28 mouse cellular contexts compared by ENCODE assay signal in genomic region chr16:17466875-17467663, GRCm38 (mm10). TPM values are rescaled to one million over a fixed set of nuclear protein-coding genes. Genes with fewer than 3 reads are reported as not detected.
A peak's percentile ranks its signal among the peaks of the same experiment; 100 is the strongest.
DNase-seq lines count a peak whose midpoint lies in the region; ATAC-seq and TF ChIP-seq lines count a peak whose summit lies in the region.
"Had no signal": no experiment of that assay in that cellular context is flagged by ENCODE, and none has a peak within 500 bp of the region (broad histone marks: within the 10 kb centered on the region; RNA-seq: fewer than 3 reads in every experiment).

No protein-coding gene starts in this region.

- no peak overlapping the region for H3K4me2 ChIP-seq in intestine, embryonic 15.5 days (replicated peaks)
- H3K4me2 ChIP-seq: embryonic facial prominence, embryonic 13.5 days; forebrain, embryonic 13.5 days; heart, embryonic 13.5 days; hindbrain, embryonic 12.5 days; hindbrain, embryonic 15.5 days had no signal

- ATAC-seq in frontal cortex, adult (ENCODE audit: low TSS enrichment) = peak; percentile 62; the same call in 1 of the 2 replicates
- ATAC-seq in intestine, embryonic 15.5 days = peak; percentile 73; the same call in 1 of the 2 replicates
- no peak for ATAC-seq in megakaryocyte-erythroid progenitor cell, adult 5-6 weeks (replicated peaks; ENCODE audit: low FRiP score, low TSS enrichment, poor library complexity, severe bottlenecking)
- ATAC-seq: forebrain, embryonic 13.5 days; forebrain, embryonic 16.5 days had no signal

- no peak overlapping the region for H3K4me3 ChIP-seq in E14TG2a.4 (replicated peaks; ENCODE audit: low read length)
- H3K4me3 ChIP-seq in intestine, embryonic 15.5 days (replicated peaks) = no peak overlapping the region
- H3K4me3 ChIP-seq in small intestine, adult 2 months (ENCODE audit: low read depth, low read length) = no peak overlapping the region
- no peak overlapping the region for H3K4me3 ChIP-seq in forebrain, embryonic 10.5 days
- H3K4me3 ChIP-seq: embryonic facial prominence, embryonic 10.5 days; embryonic facial prominence, embryonic 13.5 days; erythroblast, embryonic 14.5 days; forebrain, embryonic 13.5 days; heart, adult 2 months; heart, embryonic 10.5 days; heart, embryonic 13.5 days; hindbrain, embryonic 12.5 days; hindbrain, embryonic 15.5 days had no signal

- 67% methylated on average over 4 of the region's 4 CpGs for WGBS in intestine, embryonic 15.5 days
- 36% methylated on average over 4 of the region's 4 CpGs for WGBS in small intestine, adult 2 months
- WGBS in forebrain, embryonic 10.5 days = 92% methylated on average over 4 of the region's 4 CpGs

- DNase-seq in frontal cortex, postnatal 25 days (ENCODE audit: low spot score in 2 of 2) = no peak
- DNase-seq in spleen, postnatal 4 days (ENCODE audit: low spot score in 2 of 2) = no peak
- DNase-seq in forebrain, embryonic 10.5 days (ENCODE audit: extremely low spot score, low spot score) = no peak
- DNase-seq: adrenal gland, adult 8-10 months; adrenal gland, postnatal 25 days; cerebellum, adult 11-12 months; cerebellum, adult 8-10 months; cerebellum, postnatal 10 days; cerebellum, postnatal 36 days; embryo, embryonic 11 days; gastrocnemius, postnatal 25 days; heart, adult 2 months; heart, postnatal 14 days had no signal

- no peaks in the 10 kb centered on the region for H3K27me3 ChIP-seq in E14TG2a.4 (ENCODE audit: insufficient read depth, low read length)
- H3K27me3 ChIP-seq in intestine, embryonic 15.5 days (replicated peaks) = no peaks in the 10 kb centered on the region
- no peaks in the 10 kb centered on the region for H3K27me3 ChIP-seq in small intestine, adult 2 months (ENCODE audit: control insufficient read depth, insufficient read depth, low read length)
- H3K27me3 ChIP-seq in forebrain, embryonic 10.5 days (ENCODE audit: poor library complexity, severe bottlenecking) = no peaks in the 10 kb centered on the region
- H3K27me3 ChIP-seq: CH12.LX; embryonic facial prominence, embryonic 13.5 days; forebrain, embryonic 13.5 days; heart, embryonic 13.5 days; hindbrain, embryonic 12.5 days; hindbrain, embryonic 15.5 days had no signal

- no peak overlapping the region for H3K9ac ChIP-seq in intestine, embryonic 15.5 days
- H3K9ac ChIP-seq: embryonic facial prominence, embryonic 13.5 days; forebrain, embryonic 13.5 days; heart, embryonic 13.5 days; hindbrain, embryonic 12.5 days; hindbrain, embryonic 15.5 days had no signal

- 0 out of 2 replicates have a peak, but pooled peaks have one; percentile 2 for TF ChIP-seq CTCF in E14TG2a.4 (conservative IDR thresholded peaks at IDR 0.05; ENCODE audit: low read length)
- TF ChIP-seq CTCF in small intestine, adult 2 months (IDR thresholded peaks at IDR 0.05; ENCODE audit: extremely low read depth, insufficient read length, insufficient replicate concordance, low read depth, low read length) = no peak

- no peaks in the 10 kb centered on the region for H3K9me3 ChIP-seq in E14TG2a.4 (ENCODE audit: low read length)
- no peaks in the 10 kb centered on the region for H3K9me3 ChIP-seq in intestine, embryonic 15.5 days
- H3K9me3 ChIP-seq in forebrain, embryonic 10.5 days = no peaks in the 10 kb centered on the region
- H3K9me3 ChIP-seq: embryonic facial prominence, embryonic 10.5 days; embryonic facial prominence, embryonic 13.5 days; forebrain, embryonic 13.5 days; heart, embryonic 10.5 days; heart, embryonic 13.5 days; hindbrain, embryonic 12.5 days; hindbrain, embryonic 15.5 days had no signal

- peaks cover 75% of the 10 kb centered on the region for H3K36me3 ChIP-seq in E14TG2a.4 (ENCODE audit: insufficient read depth, low read length)
- peaks cover 10% of the 10 kb centered on the region; the same call in 1 of the 2 replicates for H3K36me3 ChIP-seq in intestine, embryonic 15.5 days
- peaks cover 20% of the 10 kb centered on the region for H3K36me3 ChIP-seq in small intestine, adult 2 months (ENCODE audit: control insufficient read depth, insufficient read depth, low read length)
- H3K36me3 ChIP-seq in forebrain, embryonic 10.5 days (replicated peaks) = peaks cover 80% of the 10 kb centered on the region

- no peak for TF ChIP-seq POLR2A in small intestine, adult 2 months (IDR thresholded peaks at IDR 0.05; ENCODE audit: low read depth, low read length)

- H3K4me1 ChIP-seq in E14TG2a.4 (replicated peaks; ENCODE audit: low read depth, low read length) = peaks cover 29% of the 10 kb centered on the region
- 0 out of 2 replicates have a peak, but pooled peaks cover 3% of the 10 kb centered on the region for H3K4me1 ChIP-seq in intestine, embryonic 15.5 days (replicated peaks)
- peaks cover 4% of the 10 kb centered on the region; the same call in 1 of the 2 replicates for H3K4me1 ChIP-seq in small intestine, adult 2 months (ENCODE audit: control insufficient read depth, insufficient read depth, insufficient read length, low read length)
- H3K4me1 ChIP-seq in forebrain, embryonic 10.5 days = no peaks in the 10 kb centered on the region
- H3K4me1 ChIP-seq: embryonic facial prominence, embryonic 10.5 days; embryonic facial prominence, embryonic 13.5 days; forebrain, embryonic 13.5 days; hindbrain, embryonic 12.5 days had no signal

- H3K27ac ChIP-seq in intestine, embryonic 15.5 days = no peak overlapping the region
- H3K27ac ChIP-seq in small intestine, adult 2 months (ENCODE audit: insufficient read depth, low read depth, low read length) = peak overlapping the region; percentile 76
- H3K27ac ChIP-seq in forebrain, embryonic 10.5 days = no peak overlapping the region
- H3K27ac ChIP-seq: embryonic facial prominence, embryonic 10.5 days; embryonic facial prominence, embryonic 13.5 days; forebrain, embryonic 13.5 days; heart, adult 2 months; heart, embryonic 10.5 days; heart, embryonic 13.5 days; hindbrain, embryonic 12.5 days; hindbrain, embryonic 15.5 days had no signal

RNA-seq across cellular contexts. Expression of gene Crkl, which starts 15.3 kb away (rescaled TPM):
- 53.3 and 57.8 TPM in 2 replicates for polyA plus RNA-seq in intestine, embryonic 15.5 days (2015; fragmentation: Nextera tagmentation; extraction: Ambion mirVana)
- polyA plus RNA-seq in small intestine, adult 2 months (2012; rRNA removed) = 33.5 and 47.3 TPM in 2 replicates
- polyA plus RNA-seq in forebrain, embryonic 10.5 days (2016; fragmentation: Nextera tagmentation; extraction: Ambion mirVana) = 72.9 and 73.4 TPM in 2 replicates
- 21.5 and 29.3 TPM in 2 replicates for total RNA-seq in megakaryocyte-erythroid progenitor cell, adult 5-6 weeks (2014; fragmentation: Nextera tagmentation)
- total RNA-seq in megakaryocyte-erythroid progenitor cell, adult 5-6 weeks (2017) = 21.6 and 33.5 TPM in 2 replicates

RNA-seq across cellular contexts. Expression of gene Aifm3, which starts 22.3 kb away (rescaled TPM):
- polyA plus RNA-seq in intestine, embryonic 15.5 days (2015; fragmentation: Nextera tagmentation; extraction: Ambion mirVana) = 5.4 and 6.1 TPM in 2 replicates
- polyA plus RNA-seq in small intestine, adult 2 months (2012; rRNA removed) = 0.60 and 0.67 TPM in 2 replicates
- 1.3 and 2.8 TPM in 2 replicates for polyA plus RNA-seq in forebrain, embryonic 10.5 days (2016; fragmentation: Nextera tagmentation; extraction: Ambion mirVana)
- total RNA-seq in megakaryocyte-erythroid progenitor cell, adult 5-6 weeks (2014; fragmentation: Nextera tagmentation) = 0.42 TPM in 1 of 2 replicates, not detected in the other
- total RNA-seq in megakaryocyte-erythroid progenitor cell, adult 5-6 weeks (2017) = not detected in 2 replicates
- total RNA-seq: CH12.LX had no signal
- polyA plus RNA-seq: erythroblast, embryonic 14.5 days had no signal

RNA-seq across cellular contexts. Expression of gene Lztr1, which starts 41.4 kb away (rescaled TPM):
- 72.7 and 82.6 TPM in 2 replicates for polyA plus RNA-seq in intestine, embryonic 15.5 days (2015; fragmentation: Nextera tagmentation; extraction: Ambion mirVana)
- polyA plus RNA-seq in small intestine, adult 2 months (2012; rRNA removed) = 130 and 197 TPM in 2 replicates
- polyA plus RNA-seq in forebrain, embryonic 10.5 days (2016; fragmentation: Nextera tagmentation; extraction: Ambion mirVana) = 78.1 and 92.3 TPM in 2 replicates
- 71.8 and 72.1 TPM in 2 replicates for total RNA-seq in megakaryocyte-erythroid progenitor cell, adult 5-6 weeks (2014; fragmentation: Nextera tagmentation)
- total RNA-seq in megakaryocyte-erythroid progenitor cell, adult 5-6 weeks (2017) = 50.4 and 55.4 TPM in 2 replicates
